ENCODE assay signal across 7 mouse cellular contexts in genomic region chr12:99640214-99641151, GRCm38 (mm10).
A peak's percentile ranks its signal among the peaks of the same experiment; 100 is the strongest.
DNase-seq lines count a peak whose midpoint lies in the region; ATAC-seq and TF ChIP-seq lines count a peak whose summit lies in the region.

No protein-coding gene starts in this region.

- peak overlapping the region; percentile 50 for H3K9ac ChIP-seq in embryonic facial prominence, embryonic 14.5 days (ENCODE audit: low read depth, low read length)
- peak overlapping the region; percentile 55 for H3K9ac ChIP-seq in hindbrain, embryonic 13.5 days
- no peak overlapping the region for H3K9ac ChIP-seq in lung, embryonic 14.5 days
- H3K9ac ChIP-seq in neural tube, embryonic 14.5 days (replicated peaks; ENCODE audit: low read depth, low read length), result peak overlapping the region; percentile 12

- TF ChIP-seq CTCF in lung, embryonic 14.5 days (IDR thresholded peaks at IDR 0.05; ENCODE audit: low read depth), result no peak

- DNase-seq in 416B (ENCODE audit: low read depth) (peak; percentile 86), adipocyte (ENCODE audit: low spot score) (no peak)
- DNase-seq in CD4-positive helper T cell, adult 2 months (ENCODE audit: low read depth, low spot score), result peak; percentile 87
- peak; percentile 56 for DNase-seq in embryonic facial prominence, embryonic 14.5 days (ENCODE audit: low spot score)
- DNase-seq in lung, embryonic 14.5 days, result peak; percentile 49

- peaks cover 18% of the 10 kb centered on the region for H3K4me1 ChIP-seq in embryonic facial prominence, embryonic 14.5 days (ENCODE audit: control insufficient read depth, insufficient read depth, low read length)
- peaks cover 25% of the 10 kb centered on the region for H3K4me1 ChIP-seq in hindbrain, embryonic 13.5 days (replicated peaks)
- no peaks in the 10 kb centered on the region for H3K4me1 ChIP-seq in lung, embryonic 14.5 days (ENCODE audit: insufficient read depth)
- peaks cover 17% of the 10 kb centered on the region for H3K4me1 ChIP-seq in neural tube, embryonic 14.5 days (ENCODE audit: control insufficient read depth, insufficient read depth, low read length)

- ATAC-seq in embryonic facial prominence, embryonic 14.5 days (ENCODE audit: low read depth), result peak; percentile 38; the same call in 1 of the 2 replicates
- ATAC-seq in hindbrain, embryonic 13.5 days (ENCODE audit: low FRiP score), result peak; percentile 60
- no peak for ATAC-seq in lung, embryonic 14.5 days (ENCODE audit: insufficient read depth)
- ATAC-seq in neural tube, embryonic 14.5 days (ENCODE audit: low read depth), result peak; percentile 65

- H3K27me3 ChIP-seq in embryonic facial prominence, embryonic 14.5 days (replicated peaks; ENCODE audit: control insufficient read depth, insufficient read depth, low read length), result no peaks in the 10 kb centered on the region
- H3K27me3 ChIP-seq in hindbrain, embryonic 13.5 days, result no peaks in the 10 kb centered on the region
- H3K27me3 ChIP-seq in lung, embryonic 14.5 days (ENCODE audit: insufficient read depth, low read length), result no peaks in the 10 kb centered on the region
- no peaks in the 10 kb centered on the region for H3K27me3 ChIP-seq in neural tube, embryonic 14.5 days (ENCODE audit: control insufficient read depth, insufficient read depth, low read length)

- no peak overlapping the region for H3K27ac ChIP-seq in embryonic facial prominence, embryonic 14.5 days (replicated peaks; ENCODE audit: low read depth, low read length)
- 0 out of 2 replicates have a peak overlapping the region, but pooled peaks have one; percentile 55 for H3K27ac ChIP-seq in hindbrain, embryonic 13.5 days
- no peak overlapping the region for H3K27ac ChIP-seq in lung, embryonic 14.5 days (ENCODE audit: low read depth)
- peak overlapping the region; percentile 0; the same call in 1 of the 2 replicates for H3K27ac ChIP-seq in neural tube, embryonic 14.5 days (ENCODE audit: low read depth, low read length)

- 11% methylated on average over 18 of the region's 18 CpGs for WGBS in embryonic facial prominence, embryonic 14.5 days
- WGBS in hindbrain, embryonic 13.5 days, result 3% methylated on average over 18 of the region's 18 CpGs
- 27% methylated on average over 18 of the region's 18 CpGs for WGBS in lung, embryonic 14.5 days
- 2% methylated on average over 18 of the region's 18 CpGs for WGBS in neural tube, embryonic 14.5 days

- H3K9me3 ChIP-seq in embryonic facial prominence, embryonic 14.5 days (ENCODE audit: control insufficient read depth, low read length), result peaks cover 36% of the 10 kb centered on the region
- peaks cover 25% of the 10 kb centered on the region for H3K9me3 ChIP-seq in hindbrain, embryonic 13.5 days
- H3K9me3 ChIP-seq in lung, embryonic 14.5 days (ENCODE audit: low read depth, low read length), result peaks cover 4% of the 10 kb centered on the region; the same call in 1 of the 2 replicates
- no peaks in the 10 kb centered on the region for H3K9me3 ChIP-seq in neural tube, embryonic 14.5 days (ENCODE audit: control insufficient read depth, low read length)

- H3K4me2 ChIP-seq in embryonic facial prominence, embryonic 14.5 days (ENCODE audit: low read depth, low read length), result peak overlapping the region; percentile 41
- peak overlapping the region; percentile 55 for H3K4me2 ChIP-seq in hindbrain, embryonic 13.5 days
- H3K4me2 ChIP-seq in lung, embryonic 14.5 days, result peak overlapping the region; percentile 46
- peak overlapping the region; percentile 41 for H3K4me2 ChIP-seq in neural tube, embryonic 14.5 days (ENCODE audit: low read depth, low read length)

- no peaks in the 10 kb centered on the region for H3K36me3 ChIP-seq in embryonic facial prominence, embryonic 14.5 days (ENCODE audit: control insufficient read depth, insufficient read depth, low read length)
- H3K36me3 ChIP-seq in hindbrain, embryonic 13.5 days, result no peaks in the 10 kb centered on the region
- H3K36me3 ChIP-seq in lung, embryonic 14.5 days (ENCODE audit: insufficient read depth), result no peaks in the 10 kb centered on the region
- H3K36me3 ChIP-seq in neural tube, embryonic 14.5 days (ENCODE audit: control insufficient read depth, insufficient read depth, low read length), result no peaks in the 10 kb centered on the region

- peak overlapping the region; percentile 18; the same call in 1 of the 2 replicates for H3K4me3 ChIP-seq in embryonic facial prominence, embryonic 14.5 days (ENCODE audit: low read depth, low read length)
- peak overlapping the region; percentile 26 for H3K4me3 ChIP-seq in hindbrain, embryonic 13.5 days
- no peak overlapping the region for H3K4me3 ChIP-seq in lung, embryonic 14.5 days (ENCODE audit: low read depth, low read length)
- H3K4me3 ChIP-seq in neural tube, embryonic 14.5 days (ENCODE audit: low read depth, low read length), result 0 out of 2 replicates have a peak overlapping the region, but pooled peaks have one; percentile 12

Comparison
In these comparisons a context has a peak if more than half of its experiments do, and no peak if none do; other contexts are left out.
1. H3K27ac ChIP-seq: peak in hindbrain, embryonic 13.5 days (single experiment) and neural tube, embryonic 14.5 days (single experiment); none in embryonic facial prominence, embryonic 14.5 days (single experiment) and lung, embryonic 14.5 days (single experiment).
2. Peak in every context shown above with its lines, with median percentiles within 50 percentile points of each other: H3K4me2 ChIP-seq.